Comparison of ENCODE assay signal across 9 mouse cellular contexts in the genomic region with DNA sequence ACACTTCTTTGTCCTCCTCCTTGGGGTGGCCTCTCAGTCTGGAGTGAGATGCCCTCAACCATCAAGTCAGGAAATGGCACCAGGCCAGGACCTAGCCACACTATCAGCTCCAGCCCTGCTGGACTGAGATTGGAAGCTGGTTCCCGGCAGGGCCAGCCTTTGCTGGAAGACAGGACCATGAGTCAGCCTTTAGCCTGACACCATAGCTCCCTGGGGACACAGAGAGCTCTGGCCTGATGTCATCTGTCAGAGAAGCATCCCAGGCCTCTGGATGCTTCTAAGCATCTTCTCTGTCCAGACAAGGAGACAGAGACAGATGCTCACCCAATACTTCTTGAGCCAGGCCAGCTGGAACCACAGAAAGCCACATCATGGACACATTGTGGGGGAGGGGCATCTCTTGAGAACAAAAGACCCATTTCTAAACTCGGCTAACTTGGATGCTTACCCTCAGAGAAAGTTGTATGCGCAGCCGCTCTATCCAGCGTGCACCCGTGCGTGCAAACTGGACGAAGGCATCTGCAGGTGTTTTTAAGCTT. TPM values are rescaled to one million over a fixed set of nuclear protein-coding genes. Genes with fewer than 3 reads are reported as not detected.
DNase-seq lines count a peak whose midpoint lies in the region; ATAC-seq and TF ChIP-seq lines count a peak whose summit lies in the region.
"Had no signal": no experiment of that assay in that cellular context is flagged by ENCODE, and none has a peak within 500 bp of the region (broad histone marks: within the 10 kb centered on the region; RNA-seq: fewer than 3 reads in every experiment).

No protein-coding gene starts in this region.

- H3K27ac ChIP-seq in left cerebral cortex, adult 2 months, result peak overlapping the region; percentile 92; the same call in 1 of the 2 replicates
- H3K27ac ChIP-seq in heart, embryonic 12.5 days (ENCODE audit: poor library complexity, severe bottlenecking), result peak overlapping the region; percentile 64
- H3K27ac ChIP-seq in midbrain, embryonic 14.5 days (replicated peaks; ENCODE audit: low read depth, low read length), result peak overlapping the region; percentile 99

- H3K27me3 ChIP-seq in heart, embryonic 12.5 days (replicated peaks), result peaks cover 55% of the 10 kb centered on the region
- H3K27me3 ChIP-seq in midbrain, embryonic 14.5 days (ENCODE audit: control insufficient read depth, insufficient read depth, low read length), result no peaks in the 10 kb centered on the region

- H3K36me3 ChIP-seq in heart, embryonic 12.5 days, result no peaks in the 10 kb centered on the region
- H3K36me3 ChIP-seq in midbrain, embryonic 14.5 days (ENCODE audit: control insufficient read depth, insufficient read depth, low read length), result 0 out of 2 replicates have a peak, but pooled peaks cover 4% of the 10 kb centered on the region

- peak overlapping the region; percentile 91 for H3K4me3 ChIP-seq in left cerebral cortex, adult 2 months
- H3K4me3 ChIP-seq in heart, embryonic 12.5 days, result no peak overlapping the region
- peak overlapping the region; percentile 98 for H3K4me3 ChIP-seq in midbrain, embryonic 14.5 days (replicated peaks; ENCODE audit: low read depth, low read length)

- DNase-seq in left cerebral cortex, adult 2 months (ENCODE audit: extremely low spot score in 1 of 2, low spot score in 2 of 2), result peak in 1 of 2 experiments; percentile 35
- no peak for DNase-seq in left cerebral cortex, adult 11 months (ENCODE audit: low spot score)
- DNase-seq in Muller cell, postnatal 12 days (ENCODE audit: inconsistent ontology term), result peak; percentile 80
- DNase-seq in embryo, embryonic 10.5 days (ENCODE audit: low spot score), result peak; percentile 69
- DNase-seq in midbrain, embryonic 14.5 days, result peak; percentile 81
- DNase-seq in thymus, postnatal 4 days, result no peak
- DNase-seq in frontal cortex, postnatal 10 days (ENCODE audit: low spot score in 2 of 2), result no peak

- WGBS in heart, embryonic 12.5 days, result 62% methylated on average over 8 of the region's 8 CpGs
- 7% methylated on average over 8 of the region's 8 CpGs for WGBS in midbrain, embryonic 14.5 days

- TF ChIP-seq CTCF in left cerebral cortex, adult 2 months (IDR thresholded peaks at IDR 0.05), result no peak

- no peaks in the 10 kb centered on the region for H3K9me3 ChIP-seq in heart, embryonic 12.5 days (replicated peaks)
- H3K9me3 ChIP-seq in midbrain, embryonic 14.5 days (ENCODE audit: control insufficient read depth, low read length), result no peaks in the 10 kb centered on the region

- H3K4me2 ChIP-seq in heart, embryonic 12.5 days, result peak overlapping the region; percentile 12; the same call in 1 of the 2 replicates
- H3K4me2 ChIP-seq in midbrain, embryonic 14.5 days (ENCODE audit: low read length), result peak overlapping the region; percentile 95

- intact Hi-C loops in left cerebral cortex, adult 2 months (cut with DNase I), result no loop called here

- ATAC-seq in heart, embryonic 12.5 days (ENCODE audit: insufficient number of reproducible peaks, low FRiP score), result peak; percentile 68; the same call in 1 of the 2 replicates
- no peak for ATAC-seq in midbrain, embryonic 14.5 days (ENCODE audit: low FRiP score, low TSS enrichment)

- no peak overlapping the region for H3K9ac ChIP-seq in heart, embryonic 12.5 days
- H3K9ac ChIP-seq in midbrain, embryonic 14.5 days (replicated peaks; ENCODE audit: low read length), result peak overlapping the region; percentile 100

- H3K4me1 ChIP-seq in heart, embryonic 12.5 days (replicated peaks), result peaks cover 51% of the 10 kb centered on the region
- H3K4me1 ChIP-seq in midbrain, embryonic 14.5 days (ENCODE audit: control insufficient read depth, insufficient read depth, low read length), result peaks cover 23% of the 10 kb centered on the region

RNA-seq across cellular contexts. Expression of gene Tubb3, which starts 1.1 kb away (rescaled TPM):
- 100 to 1,000 TPM; 373 to 377 TPM for total RNA-seq in left cerebral cortex, adult 2 months (2021)
- 7.6 and 9.1 TPM in 2 replicates for polyA plus RNA-seq in heart, embryonic 12.5 days (2016; fragmentation: Nextera tagmentation; extraction: Ambion mirVana)
- polyA plus RNA-seq in midbrain, embryonic 14.5 days (2014; fragmentation: Nextera tagmentation; extraction: Ambion mirVana), result 2,028 and 2,035 TPM in 2 replicates

RNA-seq across cellular contexts. Expression of gene Mc1r, which starts 3.2 kb away (rescaled TPM):
- total RNA-seq in left cerebral cortex, adult 2 months (2021), result under 1 TPM; 0.18 to 0.19 TPM
- polyA plus RNA-seq in heart, embryonic 12.5 days (2016; fragmentation: Nextera tagmentation; extraction: Ambion mirVana), result not detected in 2 replicates
- polyA plus RNA-seq in midbrain, embryonic 14.5 days (2014; fragmentation: Nextera tagmentation; extraction: Ambion mirVana), result 0.24 and 0.28 TPM in 2 replicates
- polyA plus RNA-seq: large intestine, adult 2 months had no signal

RNA-seq across cellular contexts. Expression of gene Def8, which starts 13.2 kb away (rescaled TPM):
- total RNA-seq in left cerebral cortex, adult 2 months (2021), result 10 to 100 TPM; 55.0 to 55.5 TPM
- 34.7 and 36.0 TPM in 2 replicates for polyA plus RNA-seq in heart, embryonic 12.5 days (2016; fragmentation: Nextera tagmentation; extraction: Ambion mirVana)
- polyA plus RNA-seq in midbrain, embryonic 14.5 days (2014; fragmentation: Nextera tagmentation; extraction: Ambion mirVana), result 42.0 and 48.2 TPM in 2 replicates

RNA-seq across cellular contexts. Expression of gene Tcf25, which starts 36.6 kb away (rescaled TPM):
- total RNA-seq in left cerebral cortex, adult 2 months (2021), result 100 to 1,000 TPM; 586 to 610 TPM
- 172 TPM in 2 replicates for polyA plus RNA-seq in heart, embryonic 12.5 days (2016; fragmentation: Nextera tagmentation; extraction: Ambion mirVana)
- polyA plus RNA-seq in midbrain, embryonic 14.5 days (2014; fragmentation: Nextera tagmentation; extraction: Ambion mirVana), result 254 and 294 TPM in 2 replicates

Comparison
In these comparisons a context has a peak if more than half of its experiments do, and no peak if none do; other contexts are left out.
1. DNase-seq: peak in Muller cell, postnatal 12 days (single experiment), embryo, embryonic 10.5 days (single experiment) and midbrain, embryonic 14.5 days (single experiment); none in left cerebral cortex, adult 11 months (single experiment), thymus, postnatal 4 days (single experiment) and frontal cortex, postnatal 10 days (0 of 2).
2. RNA of gene Tubb3, which starts 1.1 kb away (polyA plus RNA-seq): 2,028 to 2,035 TPM in midbrain, embryonic 14.5 days; 7.6 to 9.1 TPM in heart, embryonic 12.5 days; every median in the first group is over 100 times any median in the second.
3. Peak in every context shown above with its lines, with median percentiles within 50 percentile points of each other: H3K27ac ChIP-seq.